Mouse (Mus musculus): ENCODE results near the gene Cdh10. TPM values are rescaled to one million over a fixed set of nuclear protein-coding genes. Genes with fewer than 3 reads are reported as not detected.

The Cdh10 gene
- polyA plus RNA-seq, 1 experiment from 2014 or later = 1.9 TPM

- no peak for DNase-seq (ENCODE audit: low spot score)
- H3K4me1 ChIP-seq = no peaks in the 10 kb centered on the region
- H3K9me3 ChIP-seq = no peaks in the 10 kb centered on the region
- H3K4me3 ChIP-seq = no peak overlapping the region
- no peaks in the 10 kb centered on the region for H3K36me3 ChIP-seq (replicated peaks)
- no peak overlapping the region for H3K27ac ChIP-seq (replicated peaks)
- H3K27me3 ChIP-seq (replicated peaks; ENCODE audit: low read depth, poor library complexity, severe bottlenecking) = no peaks in the 10 kb centered on the region
- 79% methylated on average over 4 of the region's 4 CpGs for WGBS
These were observed 175.5 kb downstream of the Cdh10 start for GRCm38 (mm10) chr15:18994294-18994693.

- WGBS = 88% methylated on average over 10 of the region's 10 CpGs
These were observed 192.1 kb downstream of the Cdh10 start for GRCm38 (mm10) chr15:19010829-19011228.

GRCm38 (mm10) chr15:19032983-19033382 is 214.2 kb downstream of the Cdh10 start:
- DNase-seq (ENCODE audit: low spot score) = no peak
- H3K27ac ChIP-seq (replicated peaks) = no peak overlapping the region
- no peaks in the 10 kb centered on the region for H3K9me3 ChIP-seq
- H3K36me3 ChIP-seq (replicated peaks) = no peaks in the 10 kb centered on the region
- no peak overlapping the region for H3K4me3 ChIP-seq
- no peaks in the 10 kb centered on the region for H3K4me1 ChIP-seq
- WGBS = 73% methylated on average over 3 of the region's 3 CpGs
- no peaks in the 10 kb centered on the region for H3K27me3 ChIP-seq (replicated peaks; ENCODE audit: low read depth, poor library complexity, severe bottlenecking)

More at GRCm38 (mm10) chr15:19010829-19011228, 192.1 kb downstream of the Cdh10 start:
- Histone ChIP-seq H3K9me3 (no peaks in the 10 kb centered on the region), H3K4me1 (no peaks in the 10 kb centered on the region), H3K36me3 (replicated peaks) (no peaks in the 10 kb centered on the region), H3K4me3 (no peak overlapping the region), H3K27ac (replicated peaks) (no peak overlapping the region), H3K27me3 (replicated peaks; ENCODE audit: low read depth, poor library complexity, severe bottlenecking) (no peaks in the 10 kb centered on the region)
- no peak for DNase-seq (ENCODE audit: low spot score)

DNA sequence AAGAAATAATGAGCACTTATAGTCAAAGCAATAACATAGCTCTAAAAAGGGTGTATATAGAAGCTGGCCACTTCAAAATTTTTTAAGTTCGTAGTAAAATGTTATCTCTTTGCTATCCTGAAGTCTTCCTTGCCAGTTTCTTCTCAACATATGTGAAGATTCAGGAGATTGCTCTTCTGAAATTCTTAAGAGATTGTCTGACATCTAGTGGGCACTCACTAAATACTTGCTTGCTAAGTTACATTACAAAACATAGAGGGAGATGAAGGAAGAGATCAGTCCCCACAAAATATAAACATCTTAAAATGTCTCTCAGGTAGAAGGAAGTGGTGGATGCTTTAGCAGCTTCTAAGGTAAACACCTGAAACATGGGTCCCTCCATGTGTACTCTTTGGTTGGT is 221.3 kb downstream of the Cdh10 start:
- Histone ChIP-seq H3K36me3 (replicated peaks) (no peaks in the 10 kb centered on the region), H3K27ac (replicated peaks) (no peak overlapping the region), H3K4me1 (no peaks in the 10 kb centered on the region), H3K4me3 (no peak overlapping the region), H3K9me3 (no peaks in the 10 kb centered on the region), H3K27me3 (replicated peaks; ENCODE audit: low read depth, poor library complexity, severe bottlenecking) (no peaks in the 10 kb centered on the region)
- 84% methylated on average over 1 of the region's 1 CpGs for WGBS
- no peak for DNase-seq (ENCODE audit: low spot score)
